In genomic region chr5:37162871-37163781, GRCm38 (mm10) we compare ENCODE assay signal across 8 mouse cellular contexts.
DNase-seq lines count a peak whose midpoint lies in the region; ATAC-seq lines count a peak whose summit lies in the region.

No protein-coding gene starts in this region.

- ATAC-seq in embryonic facial prominence, embryonic 13.5 days (ENCODE audit: insufficient number of reproducible peaks, insufficient read depth, low FRiP score, low TSS enrichment, low read depth), result no peak

- no peaks in the 10 kb centered on the region for H3K36me3 ChIP-seq in embryonic facial prominence, embryonic 13.5 days
- H3K36me3 ChIP-seq in hindbrain, embryonic 10.5 days, result no peaks in the 10 kb centered on the region

- H3K27ac ChIP-seq in embryonic facial prominence, embryonic 13.5 days, result no peak overlapping the region
- H3K27ac ChIP-seq in hindbrain, embryonic 10.5 days, result peak overlapping the region; percentile 70

- 7% methylated on average over 74 of the region's 75 CpGs for WGBS in embryonic facial prominence, embryonic 13.5 days
- WGBS in hindbrain, embryonic 10.5 days, result 8% methylated on average over 75 of the region's 75 CpGs

- DNase-seq in MN1 (ENCODE audit: low spot score) (peak; percentile 78), adipocyte (ENCODE audit: low spot score) (no peak)
- peak; percentile 20 to 24 for DNase-seq in adrenal gland, postnatal 4 days (ENCODE audit: low spot score in 2 of 2)
- DNase-seq in hindbrain, embryonic 10.5 days (ENCODE audit: low spot score), result peak; percentile 76
- peak; percentile 80 for DNase-seq in left cerebral cortex, adult 11 months (ENCODE audit: low spot score)
- DNase-seq in lung, postnatal 36 days, result peak; percentile 9
- DNase-seq in right cerebral cortex, postnatal 25 days, result peak; percentile 88

- H3K9ac ChIP-seq in embryonic facial prominence, embryonic 13.5 days, result peak overlapping the region; percentile 21; the same call in 1 of the 2 replicates

- H3K4me1 ChIP-seq in embryonic facial prominence, embryonic 13.5 days, result peaks cover 6% of the 10 kb centered on the region
- peaks cover 14% of the 10 kb centered on the region for H3K4me1 ChIP-seq in hindbrain, embryonic 10.5 days (replicated peaks)

- peaks cover 81% of the 10 kb centered on the region for H3K27me3 ChIP-seq in embryonic facial prominence, embryonic 13.5 days
- H3K27me3 ChIP-seq in hindbrain, embryonic 10.5 days (ENCODE audit: insufficient read depth, poor library complexity, severe bottlenecking), result peaks cover 60% of the 10 kb centered on the region

- peak overlapping the region; percentile 62 for H3K4me2 ChIP-seq in embryonic facial prominence, embryonic 13.5 days

- no peaks in the 10 kb centered on the region for H3K9me3 ChIP-seq in embryonic facial prominence, embryonic 13.5 days
- no peaks in the 10 kb centered on the region for H3K9me3 ChIP-seq in hindbrain, embryonic 10.5 days

- H3K4me3 ChIP-seq in embryonic facial prominence, embryonic 13.5 days, result peak overlapping the region; percentile 36
- peak overlapping the region; percentile 57 for H3K4me3 ChIP-seq in hindbrain, embryonic 10.5 days
